Mouse (Mus musculus) cerebellum, adult 2 months (tissue): ENCODE results near the gene Runx1.

Experiments
- CTCF ChIP-seq: fragments of 200-500 bp; IDR thresholded peaks from 2 replicates; pipeline ENCODE4 v1.5.1; 2011; ENCODE audit warnings: low read depth, mild to moderate bottlenecking, control low read depth, low read length, moderate library complexity, borderline replicate concordance; ENCODE audit not compliant: insufficient read depth
- POLR2A ChIP-seq: fragments of 200-500 bp; IDR thresholded peaks from 2 replicates; pipeline ENCODE4 v1.6.1; 2011; ENCODE audit warnings: low read length, control low read depth, borderline replicate concordance; ENCODE audit not compliant: insufficient read depth

DNA sequence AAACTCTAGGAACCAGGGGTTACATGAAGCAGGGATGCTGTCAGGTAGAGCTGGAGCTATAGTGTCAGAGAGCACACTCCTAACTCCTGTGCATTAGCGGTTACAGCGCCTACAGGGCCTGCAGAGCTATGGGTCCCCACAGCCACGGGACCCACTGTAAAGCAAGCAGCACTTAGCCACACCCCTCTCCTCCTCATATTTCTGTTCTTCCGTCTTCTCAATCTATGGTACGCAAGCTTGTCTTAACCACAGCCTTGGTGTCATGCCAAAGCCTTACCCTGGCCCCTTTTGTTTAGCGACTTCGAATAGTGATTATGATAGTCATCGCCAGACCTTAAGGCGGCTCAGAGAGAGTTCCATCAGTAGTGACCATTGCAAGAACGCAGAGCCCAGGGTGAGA, 244.2 kb downstream of the Runx1 start:
- TF ChIP-seq CTCF, result no peak
- TF ChIP-seq POLR2A, result no peak
